Mouse (Mus musculus): ENCODE results near the gene Tigd2.

DNA sequence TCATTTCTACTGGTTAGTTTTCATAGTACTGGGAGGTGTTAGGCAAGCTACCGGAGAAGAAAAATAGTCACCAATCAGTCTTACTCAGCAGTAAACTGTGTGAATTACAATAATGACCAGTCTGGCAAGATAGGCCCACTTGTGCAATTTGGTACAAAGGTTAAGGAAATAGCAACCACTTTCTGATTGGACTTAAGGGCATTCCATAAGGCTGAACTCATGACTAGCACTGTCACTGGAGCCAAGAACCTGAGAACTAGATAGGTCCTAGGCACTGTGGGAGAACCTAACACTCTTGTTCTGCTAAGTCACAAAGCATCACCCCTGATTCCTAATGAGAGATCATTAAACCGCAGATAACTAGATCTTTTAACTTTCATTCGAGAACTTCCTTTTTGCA lies 30.6 kb upstream of the Tigd2 start:
- no peak for TF ChIP-seq POLR2A (IDR thresholded peaks at IDR 0.05; ENCODE audit: control insufficient read depth, extremely low read depth, insufficient read depth, low read length, poor library complexity)
- TF ChIP-seq CTCF (IDR thresholded peaks at IDR 0.05; ENCODE audit: borderline replicate concordance, control insufficient read depth, extremely low read depth, insufficient read depth, low read length, poor library complexity): no peak

All from thymus, adult 2 months (tissue).